Mouse (Mus musculus) intestine, embryonic 16.5 days (tissue): ENCODE measurements at regions not wholly inside any gene's neighbourhood (a gene's known extent, or its start where the extent isn't known, plus 50 kb on each side); places are given as distances from the start of the nearest gene placed in this dataset.
A peak's percentile ranks its signal among the peaks of the same experiment; 100 is the strongest.

Source experiments
- ATAC-seq: fragments of 200-750 bp; cut with Nextera tagmentation; 2 replicates; pipeline ENCODE4 v1.8.0; 2017; ENCODE audit warnings: moderate TSS enrichment, moderate library complexity
- H3K27ac ChIP-seq: fragments of 300-500 bp; sonication (generic); 2 replicates; pipeline ENCODE4 v1.5.1; 2014; ENCODE audit warnings: mild to moderate bottlenecking, low read length
- H3K27me3 ChIP-seq: fragments of 300-500 bp; sonication (generic); replicated peaks from 2 replicates; pipeline ENCODE4 v1.6.1; 2014; ENCODE audit warnings: low read length, control low read depth, mixed read lengths; ENCODE audit not compliant: control insufficient read depth, insufficient read depth
- H3K36me3 ChIP-seq: fragments of 300-500 bp; sonication (generic); 2 replicates; pipeline ENCODE4 v1.6.1; 2014; ENCODE audit warnings: low read length, control low read depth; ENCODE audit not compliant: control insufficient read depth, insufficient read depth
- H3K4me1 ChIP-seq: fragments of 300-500 bp; sonication (generic); 2 replicates; pipeline ENCODE4 v1.6.1; 2014; ENCODE audit warnings: low read length, control low read depth, mixed read lengths; ENCODE audit not compliant: control insufficient read depth, insufficient read depth
- H3K4me2 ChIP-seq: fragments of 300-500 bp; sonication (generic); 2 replicates; pipeline ENCODE4 v1.6.1; 2014; ENCODE audit warnings: low read depth, low read length, control low read depth
- H3K4me3 ChIP-seq: fragments of 300-500 bp; sonication (generic); 2 replicates; pipeline ENCODE4 v1.5.1; 2014; ENCODE audit warnings: mild to moderate bottlenecking, low read length
- H3K9ac ChIP-seq: fragments of 300-500 bp; sonication (generic); 2 replicates; pipeline ENCODE4 v1.6.1; 2014; ENCODE audit warnings: low read depth, low read length
- H3K9me3 ChIP-seq: fragments of 300-500 bp; sonication (generic); 2 replicates; pipeline ENCODE4 v1.6.1; 2016; ENCODE audit warnings: low read length, control low read depth; ENCODE audit not compliant: control insufficient read depth
- WGBS: fragments of 180-500 bp; shearing (Covaris S2); extraction: QIAGEN DNeasy Blood & Tissue Kit; methylation state at CpG from one replicate; pipeline ENCODE4 v1.1.7; 2014; 5-methylcytosine and 5-hydroxymethylcytosine counted together

DNA sequence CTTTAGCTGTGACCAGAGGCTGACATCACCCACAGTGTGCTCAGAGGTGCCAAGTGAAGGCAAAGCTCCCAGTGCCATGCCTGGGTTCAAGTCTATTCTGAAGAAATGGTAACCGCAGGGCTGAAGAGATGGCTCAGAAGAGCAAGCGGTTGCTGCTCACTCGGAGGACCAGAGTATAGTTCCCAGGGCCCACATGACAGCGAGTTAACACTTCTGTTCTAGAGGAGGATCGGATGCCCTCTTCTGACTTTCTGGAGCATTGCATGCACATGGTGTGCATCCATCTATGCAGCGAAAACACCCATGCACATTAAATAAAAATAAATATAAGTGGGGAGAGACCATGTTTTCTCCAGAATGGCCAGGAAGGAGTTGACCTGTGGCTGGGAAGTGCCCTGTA, 209.5 kb downstream of the Sorl1 start:
- no peaks in the 10 kb centered on the region for H3K4me1 ChIP-seq
- no peaks in the 10 kb centered on the region for H3K36me3 ChIP-seq
- H3K9me3 ChIP-seq = no peaks in the 10 kb centered on the region
- ATAC-seq = no peak
- H3K4me3 ChIP-seq = no peak overlapping the region
- WGBS = 92% methylated on average over 6 of the region's 6 CpGs
- no peak overlapping the region for H3K4me2 ChIP-seq
- H3K27me3 ChIP-seq = no peaks in the 10 kb centered on the region
- no peak overlapping the region for H3K9ac ChIP-seq
- no peak overlapping the region for H3K27ac ChIP-seq

DNA sequence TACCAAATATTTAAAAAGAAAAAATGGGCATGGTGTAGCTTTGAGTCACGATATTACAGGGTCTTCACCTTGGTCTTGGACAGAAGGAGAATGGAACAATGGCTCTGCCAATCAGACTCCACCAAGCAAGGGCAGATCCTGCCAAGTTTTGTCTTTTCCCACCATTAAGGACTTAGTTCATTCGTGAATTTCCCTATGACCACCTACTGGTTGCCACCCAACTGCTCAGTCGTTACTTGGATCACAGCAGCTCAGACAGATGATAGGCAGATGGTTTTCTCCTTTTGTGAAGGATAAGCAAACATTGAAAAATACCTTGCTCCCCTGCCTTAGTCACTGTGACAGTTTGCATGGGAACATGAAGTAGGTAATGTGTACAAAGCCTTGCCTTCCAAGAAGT, 210.2 kb downstream of the Sorl1 start:
- Histone ChIP-seq H3K4me2 (no peak overlapping the region), H3K36me3 (no peaks in the 10 kb centered on the region), H3K9ac (no peak overlapping the region), H3K27ac (no peak overlapping the region), H3K27me3 (no peaks in the 10 kb centered on the region), H3K4me1 (no peaks in the 10 kb centered on the region), H3K9me3 (no peaks in the 10 kb centered on the region), H3K4me3 (no peak overlapping the region)
- WGBS = 81% methylated on average over 3 of the region's 3 CpGs
- ATAC-seq = no peak

DNA sequence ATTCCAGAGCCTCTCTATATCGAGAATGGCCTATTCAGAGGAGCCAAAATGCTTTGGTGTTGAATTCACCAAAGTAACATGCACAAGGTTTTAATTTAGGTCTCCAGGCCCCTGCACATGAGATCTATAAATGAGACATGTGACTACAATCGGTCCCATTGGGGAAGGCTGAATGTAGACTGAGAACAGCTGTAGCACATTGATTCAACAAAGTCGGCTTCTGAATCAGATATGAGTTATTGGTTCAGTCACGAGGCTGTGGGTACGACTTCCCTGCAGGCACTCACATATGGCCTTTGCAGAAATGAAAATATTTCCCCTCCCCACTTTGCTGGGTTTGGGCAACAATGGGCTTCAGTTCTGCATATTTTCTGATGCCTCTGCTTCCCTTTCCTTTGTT, 211.6 kb downstream of the Sorl1 start:
- WGBS = 81% methylated on average over 5 of the region's 5 CpGs
- Histone ChIP-seq H3K36me3 (no peaks in the 10 kb centered on the region), H3K4me2 (no peak overlapping the region), H3K4me3 (no peak overlapping the region), H3K4me1 (no peaks in the 10 kb centered on the region), H3K27ac (no peak overlapping the region), H3K9me3 (no peaks in the 10 kb centered on the region), H3K9ac (no peak overlapping the region), H3K27me3 (no peaks in the 10 kb centered on the region)
- ATAC-seq = no peak

DNA sequence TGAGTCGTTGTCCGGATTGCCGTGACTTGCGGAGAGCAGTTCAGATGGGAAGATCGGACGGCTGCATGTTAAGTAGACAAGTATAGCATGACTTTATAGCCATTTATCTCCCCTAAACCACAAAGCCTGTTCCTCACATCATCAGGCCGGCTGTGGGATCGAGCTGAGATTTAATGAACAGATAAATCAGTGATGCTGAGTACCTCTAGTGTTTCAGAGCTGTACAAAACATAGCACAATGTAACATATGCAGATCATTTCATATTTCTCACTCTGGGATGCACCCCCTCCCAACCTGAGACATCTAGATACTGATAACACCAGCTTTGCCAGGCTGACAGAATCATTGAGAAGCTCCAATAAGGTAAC, 223.5 kb downstream of the Sorl1 start:
- Histone ChIP-seq H3K9ac (no peak overlapping the region), H3K4me2 (no peak overlapping the region), H3K9me3 (no peaks in the 10 kb centered on the region), H3K36me3 (no peaks in the 10 kb centered on the region), H3K27me3 (no peaks in the 10 kb centered on the region), H3K4me3 (no peak overlapping the region), H3K4me1 (no peaks in the 10 kb centered on the region), H3K27ac (no peak overlapping the region)
- WGBS = 83% methylated on average over 8 of the region's 8 CpGs
- no peak for ATAC-seq

DNA sequence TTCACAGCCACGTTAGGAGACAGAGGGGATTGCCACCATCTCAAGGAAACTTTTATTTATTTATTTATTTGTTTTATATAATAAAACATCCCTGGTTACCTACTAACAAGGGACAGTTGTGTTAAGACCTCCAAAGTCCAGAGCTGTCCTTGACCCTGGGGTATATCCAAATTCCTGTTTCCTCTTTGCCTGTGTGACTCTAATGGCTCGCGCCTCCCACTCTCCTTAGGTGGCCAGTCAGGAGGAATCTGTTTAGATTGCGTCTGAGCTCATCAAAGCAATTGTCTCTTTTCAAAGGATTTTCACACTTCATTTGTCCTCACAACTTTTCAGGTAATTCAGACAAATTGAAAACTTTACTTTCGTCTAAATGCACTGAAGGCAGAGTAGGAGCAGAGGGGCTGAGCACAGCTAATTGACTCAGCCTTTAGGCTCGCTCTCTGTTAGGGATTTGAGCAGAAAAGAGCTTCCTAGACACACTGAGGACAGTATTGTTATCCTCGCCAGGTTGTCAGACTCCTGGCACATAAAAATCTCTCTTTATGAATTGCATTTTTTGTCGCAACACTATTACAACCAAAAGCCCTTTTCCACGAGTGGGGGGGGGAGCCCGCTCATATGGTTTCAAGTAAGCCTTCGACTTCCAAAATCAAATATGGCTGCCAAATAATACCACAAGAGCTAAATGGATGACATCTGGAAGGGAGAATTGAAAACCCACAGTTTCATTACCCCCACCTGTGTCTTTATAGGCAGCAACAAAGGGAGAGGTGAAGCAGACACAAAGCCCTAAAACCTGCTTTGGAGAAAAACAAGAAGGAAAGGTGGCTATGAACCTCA, 224.1 kb downstream of the Sorl1 start:
- 60% methylated on average over 11 of the region's 11 CpGs for WGBS
- no peak overlapping the region for H3K27ac ChIP-seq

DNA sequence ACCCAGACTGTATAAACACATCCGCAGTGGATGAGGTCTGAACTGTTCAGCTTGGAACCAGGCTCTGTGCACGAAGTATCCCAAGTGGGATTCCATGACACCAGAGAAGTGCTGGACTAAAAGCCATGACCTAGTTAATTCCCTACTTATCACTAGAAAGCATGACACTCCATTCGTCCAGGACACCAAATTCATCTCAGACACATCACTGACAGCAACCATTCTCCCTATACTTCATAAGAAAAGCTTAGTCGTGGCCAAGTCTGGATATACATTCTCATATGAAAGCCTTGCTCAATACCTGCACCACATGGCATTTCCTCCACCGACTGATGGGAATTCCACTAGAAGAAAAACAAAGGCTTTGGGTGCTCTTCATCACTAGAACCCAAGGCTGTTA, 229.0 kb downstream of the Sorl1 start:
- H3K27ac ChIP-seq = no peak overlapping the region
- H3K9ac ChIP-seq = no peak overlapping the region
- H3K4me3 ChIP-seq = no peak overlapping the region
- ATAC-seq = no peak
- H3K4me2 ChIP-seq = no peak overlapping the region
- H3K4me1 ChIP-seq = peaks cover 13% of the 10 kb centered on the region
- H3K27me3 ChIP-seq = no peaks in the 10 kb centered on the region
- no peaks in the 10 kb centered on the region for H3K36me3 ChIP-seq
- H3K9me3 ChIP-seq = no peaks in the 10 kb centered on the region
- 82% methylated on average over 5 of the region's 5 CpGs for WGBS

More for the DNA sequence above, 224.1 kb downstream of the Sorl1 start:
- Histone ChIP-seq H3K4me1 (no peaks in the 10 kb centered on the region), H3K9me3 (no peaks in the 10 kb centered on the region), H3K36me3 (no peaks in the 10 kb centered on the region), H3K4me2 (no peak overlapping the region), H3K27me3 (no peaks in the 10 kb centered on the region), H3K9ac (no peak overlapping the region), H3K4me3 (no peak overlapping the region)
- no peak for ATAC-seq

DNA sequence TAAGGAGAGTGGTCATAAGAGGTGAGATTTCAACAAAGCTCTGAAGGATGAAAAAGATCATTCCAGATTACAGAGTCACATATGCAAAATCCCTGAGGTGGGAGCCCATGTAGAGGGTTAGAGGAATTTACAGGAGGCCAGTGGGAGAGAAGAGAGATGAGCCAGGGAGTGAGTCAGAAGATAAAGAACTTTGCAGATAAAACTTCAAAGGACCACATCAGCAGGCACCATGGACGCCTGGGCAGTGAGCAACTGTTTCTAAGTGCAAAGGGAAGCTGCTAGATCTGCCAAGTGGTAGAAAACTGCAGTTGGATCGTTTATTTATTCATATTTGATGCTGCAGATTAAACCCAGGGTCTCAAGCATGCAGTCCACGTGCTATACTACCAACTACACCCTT, 231.3 kb downstream of the Sorl1 start:
- no peak overlapping the region for H3K9ac ChIP-seq
- H3K27ac ChIP-seq = no peak overlapping the region
- no peaks in the 10 kb centered on the region for H3K36me3 ChIP-seq
- ATAC-seq = no peak
- no peaks in the 10 kb centered on the region for H3K9me3 ChIP-seq
- H3K27me3 ChIP-seq = no peaks in the 10 kb centered on the region
- WGBS = 41% methylated on average over 3 of the region's 3 CpGs
- H3K4me2 ChIP-seq = no peak overlapping the region
- no peak overlapping the region for H3K4me3 ChIP-seq
- H3K4me1 ChIP-seq = peaks cover 19% of the 10 kb centered on the region

DNA sequence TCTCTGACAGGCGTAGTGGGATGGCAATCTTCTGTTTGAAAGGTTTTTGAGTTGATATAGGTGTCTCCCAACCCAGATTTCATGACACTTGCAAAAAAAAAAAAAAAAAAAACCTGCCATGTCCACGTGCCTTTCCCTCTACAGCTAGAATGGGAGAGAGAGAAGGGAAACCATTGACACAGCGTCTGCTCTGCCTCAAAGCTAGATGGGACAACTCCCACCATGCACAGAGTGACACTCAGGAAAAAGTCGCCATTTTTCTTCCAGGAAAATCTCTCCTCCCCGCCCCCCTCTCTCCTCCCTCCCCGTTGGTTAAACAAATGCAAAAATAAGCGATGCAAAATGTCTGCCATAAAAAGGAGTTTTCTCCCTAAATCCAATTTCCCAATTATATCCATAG, 232.9 kb downstream of the Sorl1 start:
- WGBS = 36% methylated on average over 7 of the region's 7 CpGs
- H3K4me3 ChIP-seq = no peak overlapping the region

DNA sequence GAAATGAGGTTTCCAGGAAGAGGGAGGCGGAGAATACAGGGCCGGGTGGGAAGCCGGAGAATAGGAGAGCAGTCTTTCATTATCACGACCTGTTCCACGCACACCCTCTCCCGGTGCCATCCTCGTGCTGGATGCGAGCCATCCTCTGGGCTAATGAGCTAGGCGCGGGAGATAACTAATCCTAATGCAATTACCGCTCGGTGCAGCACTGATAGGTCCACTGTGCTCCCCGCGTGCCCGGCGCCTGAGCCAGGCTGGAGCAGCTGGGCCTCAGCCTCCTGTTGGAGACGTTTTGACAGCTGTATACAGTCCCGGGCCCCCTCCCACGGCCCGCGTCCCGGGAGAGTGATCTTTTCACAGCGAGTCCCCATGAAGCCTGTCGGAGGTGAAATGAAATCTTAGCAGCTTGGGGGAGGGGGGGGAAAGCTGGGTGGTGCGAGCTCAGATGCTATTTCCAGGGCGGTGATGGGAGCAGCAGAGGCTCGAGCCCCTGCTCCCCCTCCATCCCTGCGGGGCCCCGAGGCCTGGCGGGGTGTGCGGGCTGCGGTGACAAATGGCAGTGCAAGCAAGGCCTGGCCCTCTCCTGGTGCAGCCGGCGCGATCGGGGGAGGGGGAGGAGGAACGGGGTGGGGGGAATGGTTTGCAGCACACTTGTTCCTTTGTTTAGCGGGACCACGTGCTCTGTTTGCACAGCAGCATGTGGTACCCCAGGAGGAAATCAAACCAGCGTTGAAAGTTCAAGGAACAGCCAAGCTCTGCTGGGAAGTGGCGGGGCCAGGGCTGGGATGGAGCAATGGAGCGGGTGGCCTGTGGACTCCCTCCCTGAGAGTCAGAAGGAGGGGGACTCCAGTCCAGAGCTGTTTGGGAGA, 233.6 kb downstream of the Sorl1 start:
- H3K4me3 ChIP-seq = peak overlapping the region; percentile 34
- peak overlapping the region; percentile 82 for H3K4me2 ChIP-seq
- H3K9me3 ChIP-seq = no peaks in the 10 kb centered on the region
- WGBS = 1% methylated on average over 42 of the region's 42 CpGs
- peak overlapping the region; percentile 62 for H3K9ac ChIP-seq
- no peaks in the 10 kb centered on the region for H3K27me3 ChIP-seq
- peaks cover 19% of the 10 kb centered on the region for H3K4me1 ChIP-seq
- peak overlapping the region; percentile 85 for H3K27ac ChIP-seq
- ATAC-seq = peak; percentile 90
- H3K36me3 ChIP-seq = no peaks in the 10 kb centered on the region

More for the DNA sequence above, 232.9 kb downstream of the Sorl1 start:
- Histone ChIP-seq H3K9ac (peak overlapping the region; percentile 62), H3K9me3 (no peaks in the 10 kb centered on the region), H3K27me3 (no peaks in the 10 kb centered on the region), H3K27ac (peak overlapping the region; percentile 85), H3K4me2 (peak overlapping the region; percentile 82; the same call in 1 of the 2 replicates), H3K36me3 (no peaks in the 10 kb centered on the region), H3K4me1 (peaks cover 19% of the 10 kb centered on the region)
- no peak for ATAC-seq
